Mouse (Mus musculus): Measurements from ENCODE around the gene Smurf1. TPM values are rescaled to one million over a fixed set of nuclear protein-coding genes. Genes with fewer than 3 reads are reported as not detected.
A peak's percentile ranks its signal among the peaks of the same experiment; 100 is the strongest.

Gene Smurf1
- polyA plus RNA-seq, 1 experiment from 2014 or later: 17.2 TPM

DNA sequence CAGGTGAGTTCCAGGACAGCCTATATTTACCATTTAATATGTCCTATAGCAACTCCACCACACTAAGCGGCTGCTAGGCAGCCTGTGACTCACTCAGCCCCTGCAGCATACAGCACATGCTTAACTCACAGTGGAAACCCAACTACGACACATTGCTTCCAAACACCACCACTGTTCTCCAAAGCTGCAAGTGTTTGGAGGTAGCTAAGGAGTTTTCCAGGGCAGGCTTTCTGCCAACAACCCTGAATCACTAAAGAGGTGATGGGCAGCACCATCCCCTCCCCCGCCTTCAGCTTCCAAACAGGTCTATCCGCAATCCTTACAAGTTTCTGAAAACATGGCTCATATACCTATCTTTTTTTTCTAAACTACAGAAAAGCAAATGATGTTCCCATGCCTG is 15.8 kb downstream of the Smurf1 start:
- no peak overlapping the region for H3K27ac ChIP-seq (ENCODE audit: low read depth)
- 84% methylated on average over 4 of the region's 4 CpGs for WGBS
- peaks cover 21% of the 10 kb centered on the region for H3K4me1 ChIP-seq (replicated peaks; ENCODE audit: control insufficient read depth, insufficient read depth, low read length)
- H3K9ac ChIP-seq (ENCODE audit: low read length): no peak overlapping the region
- H3K27me3 ChIP-seq (replicated peaks; ENCODE audit: control insufficient read depth, insufficient read depth, low read length): no peaks in the 10 kb centered on the region
- no peak for ATAC-seq (replicated peaks; ENCODE audit: low FRiP score, low TSS enrichment, low read depth)
- H3K9me3 ChIP-seq (ENCODE audit: control insufficient read depth, low read length): no peaks in the 10 kb centered on the region
- DNase-seq (ENCODE audit: low spot score): no peak
- no peaks in the 10 kb centered on the region for H3K36me3 ChIP-seq (ENCODE audit: control insufficient read depth, insufficient read depth, low read length)
- H3K4me2 ChIP-seq (ENCODE audit: low read length): no peak overlapping the region
- H3K4me3 ChIP-seq (ENCODE audit: low read depth, low read length): no peak overlapping the region

DNA sequence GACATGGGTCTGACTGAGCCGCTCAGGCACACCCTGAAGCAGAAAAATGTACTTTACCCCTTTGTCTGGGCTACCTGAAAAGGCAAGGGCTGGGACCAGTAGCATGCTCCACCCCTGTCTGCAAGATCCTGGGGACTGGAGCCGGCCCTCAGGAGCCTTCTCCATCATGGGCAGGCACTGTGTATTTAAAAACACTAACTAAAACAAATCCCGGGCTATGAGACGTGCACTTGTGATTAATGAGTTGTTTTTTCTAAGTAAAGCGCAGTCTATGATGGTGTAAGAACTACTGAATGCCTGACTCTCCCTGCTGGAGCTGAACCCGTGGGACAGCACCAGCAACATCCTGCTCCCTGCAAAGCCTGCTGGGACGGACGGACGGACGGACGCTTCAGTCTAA is 17.2 kb downstream of the Smurf1 start:
- H3K4me2 ChIP-seq (ENCODE audit: low read length): 0 out of 2 replicates have a peak overlapping the region, but pooled peaks have one; percentile 3
- WGBS: 29% methylated on average over 11 of the region's 11 CpGs

DNA sequence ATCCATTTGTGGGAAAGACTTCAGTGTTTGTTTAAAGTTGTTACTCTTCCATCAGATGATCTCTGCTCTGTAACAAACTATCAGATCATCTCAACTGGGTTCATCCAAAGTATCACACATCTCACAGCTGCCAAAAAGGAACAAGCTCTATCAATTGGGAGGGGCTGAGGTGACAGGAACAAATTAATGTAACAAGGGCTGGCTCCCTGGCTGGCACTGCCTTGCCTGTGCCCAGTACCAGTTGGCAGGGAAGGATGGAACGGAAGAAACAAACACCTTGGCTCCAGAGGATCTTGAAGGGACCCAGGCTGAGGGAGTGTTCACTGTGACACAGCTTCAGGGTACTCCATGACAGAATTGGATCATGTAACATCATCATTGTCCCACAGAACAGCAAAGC is 17.6 kb downstream of the Smurf1 start:
- ATAC-seq (replicated peaks; ENCODE audit: low FRiP score, low TSS enrichment, low read depth) (peak; percentile 44), DNase-seq (ENCODE audit: low spot score) (no peak)
- H3K9ac ChIP-seq (ENCODE audit: low read length): no peak overlapping the region
- H3K4me1 ChIP-seq (replicated peaks; ENCODE audit: control insufficient read depth, insufficient read depth, low read length): peaks cover 18% of the 10 kb centered on the region
- H3K36me3 ChIP-seq (ENCODE audit: control insufficient read depth, insufficient read depth, low read length): no peaks in the 10 kb centered on the region
- no peak overlapping the region for H3K27ac ChIP-seq (ENCODE audit: low read depth)
- H3K4me3 ChIP-seq (ENCODE audit: low read depth, low read length): no peak overlapping the region
- WGBS: 74% methylated on average over 1 of the region's 1 CpGs
- H3K9me3 ChIP-seq (ENCODE audit: control insufficient read depth, low read length): no peaks in the 10 kb centered on the region
- H3K27me3 ChIP-seq (replicated peaks; ENCODE audit: control insufficient read depth, insufficient read depth, low read length): no peaks in the 10 kb centered on the region
- H3K4me2 ChIP-seq (ENCODE audit: low read length): no peak overlapping the region

More for the DNA sequence above, 17.2 kb downstream of the Smurf1 start:
- peaks cover 17% of the 10 kb centered on the region for H3K4me1 ChIP-seq (replicated peaks; ENCODE audit: control insufficient read depth, insufficient read depth, low read length)
- no peaks in the 10 kb centered on the region for H3K27me3 ChIP-seq (replicated peaks; ENCODE audit: control insufficient read depth, insufficient read depth, low read length)
- H3K36me3 ChIP-seq (ENCODE audit: control insufficient read depth, insufficient read depth, low read length): no peaks in the 10 kb centered on the region
- H3K9ac ChIP-seq (ENCODE audit: low read length): no peak overlapping the region
- ATAC-seq (replicated peaks; ENCODE audit: low FRiP score, low TSS enrichment, low read depth) (peak; percentile 68), DNase-seq (ENCODE audit: low spot score) (peak; percentile 60)
- no peaks in the 10 kb centered on the region for H3K9me3 ChIP-seq (ENCODE audit: control insufficient read depth, low read length)
- H3K27ac ChIP-seq (ENCODE audit: low read depth): no peak overlapping the region
- H3K4me3 ChIP-seq (ENCODE audit: low read depth, low read length): no peak overlapping the region

DNA sequence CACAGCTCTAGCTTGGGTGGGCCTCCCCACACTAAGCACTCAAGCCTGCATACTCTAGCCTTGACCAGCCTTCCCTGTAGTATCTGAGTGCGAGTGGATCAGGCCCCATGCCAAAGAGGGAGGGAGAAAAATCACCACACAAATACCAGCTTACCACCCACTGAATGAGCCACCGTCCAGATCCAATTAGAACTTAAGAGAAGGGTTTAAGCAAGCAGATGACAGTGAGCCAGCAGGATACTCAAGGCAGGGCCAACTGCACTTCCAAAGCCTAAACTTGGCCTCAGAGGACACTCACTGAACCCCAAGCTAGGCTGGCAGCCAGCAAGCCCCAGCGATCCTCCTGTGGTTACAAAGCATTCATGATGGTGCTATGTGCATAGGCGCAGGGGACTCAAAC is 19.6 kb downstream of the Smurf1 start:
- H3K27me3 ChIP-seq (replicated peaks; ENCODE audit: control insufficient read depth, insufficient read depth, low read length): no peaks in the 10 kb centered on the region
- no peak overlapping the region for H3K4me2 ChIP-seq (ENCODE audit: low read length)
- WGBS: 87% methylated on average over 4 of the region's 4 CpGs
- H3K36me3 ChIP-seq (ENCODE audit: control insufficient read depth, insufficient read depth, low read length): no peaks in the 10 kb centered on the region
- H3K4me3 ChIP-seq (ENCODE audit: low read depth, low read length): no peak overlapping the region
- no peak for DNase-seq (ENCODE audit: low spot score)
- ATAC-seq (replicated peaks; ENCODE audit: low FRiP score, low TSS enrichment, low read depth): no peak
- no peaks in the 10 kb centered on the region for H3K9me3 ChIP-seq (ENCODE audit: control insufficient read depth, low read length)
- H3K27ac ChIP-seq (ENCODE audit: low read depth): no peak overlapping the region
- no peak overlapping the region for H3K9ac ChIP-seq (ENCODE audit: low read length)
- H3K4me1 ChIP-seq (replicated peaks; ENCODE audit: control insufficient read depth, insufficient read depth, low read length): peaks cover 18% of the 10 kb centered on the region

DNA sequence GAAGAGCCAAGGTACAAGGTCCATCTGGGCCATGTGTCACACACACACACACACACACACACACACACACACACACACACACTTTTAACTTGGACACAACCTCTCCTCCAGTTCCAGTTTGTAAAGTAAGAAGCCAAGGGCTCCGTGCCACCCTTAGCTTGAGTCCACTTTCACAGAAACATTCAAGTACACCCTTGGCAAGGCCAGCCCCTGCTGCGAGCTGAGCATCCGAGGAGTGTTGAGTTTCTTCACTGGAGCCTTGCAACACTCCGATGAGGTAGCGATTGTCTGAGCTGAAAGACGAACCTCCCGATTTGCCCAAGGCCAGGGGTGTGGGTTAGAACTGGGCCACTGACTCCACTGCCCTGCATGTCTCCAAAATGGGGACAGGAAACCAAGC is 20.7 kb downstream of the Smurf1 start:
- ATAC-seq (replicated peaks; ENCODE audit: low FRiP score, low TSS enrichment, low read depth): no peak
- no peak overlapping the region for H3K4me2 ChIP-seq (ENCODE audit: low read length)

DNA sequence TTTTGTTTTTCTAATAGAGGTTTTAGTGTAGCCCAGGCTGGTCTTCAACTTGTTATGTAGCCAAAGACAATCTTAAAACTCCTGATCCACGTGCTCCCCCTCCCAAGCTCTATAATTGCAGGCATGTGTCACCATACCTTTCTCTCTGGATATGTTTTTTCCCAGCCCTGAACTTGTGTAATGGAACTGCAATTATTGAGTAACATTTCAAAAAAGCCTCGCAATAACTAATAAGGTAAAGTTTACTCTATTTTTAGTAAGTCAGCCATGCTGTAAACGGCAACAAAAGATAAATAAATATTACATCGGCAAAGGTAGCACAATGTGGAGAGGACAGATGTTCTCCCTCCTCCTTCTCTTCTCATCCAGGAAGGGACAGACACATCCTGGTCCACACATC is 21.3 kb downstream of the Smurf1 start:
- WGBS: 75% methylated on average over 4 of the region's 4 CpGs
- Histone ChIP-seq H3K36me3 (ENCODE audit: control insufficient read depth, insufficient read depth, low read length) (no peaks in the 10 kb centered on the region), H3K9me3 (ENCODE audit: control insufficient read depth, low read length) (no peaks in the 10 kb centered on the region), H3K27ac (ENCODE audit: low read depth) (no peak overlapping the region), H3K4me3 (ENCODE audit: low read depth, low read length) (no peak overlapping the region), H3K4me2 (ENCODE audit: low read length) (no peak overlapping the region), H3K9ac (ENCODE audit: low read length) (no peak overlapping the region), H3K27me3 (replicated peaks; ENCODE audit: control insufficient read depth, insufficient read depth, low read length) (no peaks in the 10 kb centered on the region), H3K4me1 (replicated peaks; ENCODE audit: control insufficient read depth, insufficient read depth, low read length) (peaks cover 18% of the 10 kb centered on the region)
- ATAC-seq (replicated peaks; ENCODE audit: low FRiP score, low TSS enrichment, low read depth) (no peak), DNase-seq (ENCODE audit: low spot score) (no peak)

More for the DNA sequence above, 20.7 kb downstream of the Smurf1 start:
- DNase-seq (ENCODE audit: low spot score): no peak
- Histone ChIP-seq H3K9me3 (ENCODE audit: control insufficient read depth, low read length) (no peaks in the 10 kb centered on the region), H3K27me3 (replicated peaks; ENCODE audit: control insufficient read depth, insufficient read depth, low read length) (no peaks in the 10 kb centered on the region), H3K4me3 (ENCODE audit: low read depth, low read length) (no peak overlapping the region), H3K4me1 (replicated peaks; ENCODE audit: control insufficient read depth, insufficient read depth, low read length) (peaks cover 18% of the 10 kb centered on the region), H3K9ac (ENCODE audit: low read length) (no peak overlapping the region), H3K36me3 (ENCODE audit: control insufficient read depth, insufficient read depth, low read length) (no peaks in the 10 kb centered on the region), H3K27ac (ENCODE audit: low read depth) (no peak overlapping the region)
- WGBS: 86% methylated on average over 7 of the region's 7 CpGs

DNA sequence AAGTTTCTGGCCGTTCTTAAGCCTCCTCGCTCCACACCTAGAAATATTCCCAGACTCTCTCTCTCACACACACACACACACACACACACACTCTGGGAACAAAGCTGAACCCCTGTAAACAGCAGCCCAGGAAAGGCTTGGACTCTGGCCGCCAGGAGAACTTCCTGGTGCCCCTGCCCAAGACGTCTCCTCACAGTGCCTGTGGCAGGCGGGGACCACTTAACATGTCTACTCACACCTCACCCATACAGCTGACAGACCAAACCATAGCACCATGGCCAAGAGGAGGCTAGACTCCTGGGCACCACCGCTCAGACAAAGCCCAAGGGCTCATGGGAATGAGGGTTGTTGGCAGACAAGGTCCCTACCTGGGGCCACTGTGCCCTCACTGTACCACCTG is 22.3 kb downstream of the Smurf1 start:
- Histone ChIP-seq H3K9me3 (ENCODE audit: control insufficient read depth, low read length) (no peaks in the 10 kb centered on the region), H3K9ac (ENCODE audit: low read length) (no peak overlapping the region), H3K36me3 (ENCODE audit: control insufficient read depth, insufficient read depth, low read length) (no peaks in the 10 kb centered on the region), H3K4me2 (ENCODE audit: low read length) (no peak overlapping the region), H3K4me3 (ENCODE audit: low read depth, low read length) (no peak overlapping the region), H3K27me3 (replicated peaks; ENCODE audit: control insufficient read depth, insufficient read depth, low read length) (no peaks in the 10 kb centered on the region), H3K4me1 (replicated peaks; ENCODE audit: control insufficient read depth, insufficient read depth, low read length) (peaks cover 8% of the 10 kb centered on the region; the same call in 1 of the 2 replicates), H3K27ac (ENCODE audit: low read depth) (no peak overlapping the region)
- ATAC-seq (replicated peaks; ENCODE audit: low FRiP score, low TSS enrichment, low read depth): no peak
- no peak for DNase-seq (ENCODE audit: low spot score)
- WGBS: 83% methylated on average over 6 of the region's 6 CpGs

DNA sequence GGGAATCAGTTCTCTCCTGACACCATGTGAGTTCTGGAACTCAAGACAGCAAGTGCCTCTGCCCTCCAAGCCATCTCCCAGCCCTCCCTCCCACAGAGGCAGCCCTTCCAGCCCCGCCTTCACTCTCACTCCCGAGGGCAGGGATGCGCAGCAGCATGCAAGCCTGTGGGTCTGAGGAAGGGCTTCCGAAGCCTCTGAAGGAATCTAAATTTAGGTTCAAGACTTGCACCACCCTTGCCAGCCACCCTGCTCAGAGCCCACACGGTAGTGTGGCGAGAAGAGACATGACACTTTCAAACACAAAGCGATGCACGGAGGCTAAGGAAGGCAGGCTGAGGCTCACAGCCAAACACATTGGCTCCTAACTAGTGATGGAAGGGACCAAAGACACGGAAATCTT is 23.2 kb downstream of the Smurf1 start:
- ATAC-seq (replicated peaks; ENCODE audit: low FRiP score, low TSS enrichment, low read depth) (no peak), DNase-seq (ENCODE audit: low spot score) (no peak)
- H3K27me3 ChIP-seq (replicated peaks; ENCODE audit: control insufficient read depth, insufficient read depth, low read length): no peaks in the 10 kb centered on the region
- H3K27ac ChIP-seq (ENCODE audit: low read depth): no peak overlapping the region
- peaks cover 2% of the 10 kb centered on the region; the same call in 1 of the 2 replicates for H3K4me1 ChIP-seq (replicated peaks; ENCODE audit: control insufficient read depth, insufficient read depth, low read length)
- no peak overlapping the region for H3K4me3 ChIP-seq (ENCODE audit: low read depth, low read length)
- no peaks in the 10 kb centered on the region for H3K9me3 ChIP-seq (ENCODE audit: control insufficient read depth, low read length)
- H3K9ac ChIP-seq (ENCODE audit: low read length): no peak overlapping the region
- 78% methylated on average over 9 of the region's 9 CpGs for WGBS
- H3K36me3 ChIP-seq (ENCODE audit: control insufficient read depth, insufficient read depth, low read length): no peaks in the 10 kb centered on the region
- no peak overlapping the region for H3K4me2 ChIP-seq (ENCODE audit: low read length)

DNA sequence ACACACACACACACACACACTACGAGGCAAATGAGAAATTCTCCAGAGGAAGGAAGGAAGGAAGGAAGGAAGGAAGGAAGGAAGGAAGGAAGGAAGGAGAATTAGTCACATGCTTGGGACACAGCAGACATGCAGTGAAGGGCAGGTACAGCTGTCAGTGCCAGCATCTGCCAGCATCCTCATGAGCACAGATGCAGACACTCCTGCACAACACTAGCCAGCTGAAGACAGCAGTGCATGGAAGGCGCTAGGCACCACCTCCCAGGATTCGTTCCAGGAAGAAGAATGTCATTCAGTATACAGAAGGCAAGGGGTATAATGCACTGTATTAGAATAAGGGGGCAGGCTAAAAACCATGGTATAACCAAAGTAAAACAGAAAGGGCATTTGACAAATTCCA is 24.7 kb downstream of the Smurf1 start:
- DNase-seq (ENCODE audit: low spot score) (no peak), ATAC-seq (replicated peaks; ENCODE audit: low FRiP score, low TSS enrichment, low read depth) (no peak)
- WGBS: 59% methylated on average over 3 of the region's 3 CpGs
- Histone ChIP-seq H3K4me3 (ENCODE audit: low read depth, low read length) (no peak overlapping the region), H3K36me3 (ENCODE audit: control insufficient read depth, insufficient read depth, low read length) (no peaks in the 10 kb centered on the region), H3K27me3 (replicated peaks; ENCODE audit: control insufficient read depth, insufficient read depth, low read length) (no peaks in the 10 kb centered on the region), H3K4me1 (replicated peaks; ENCODE audit: control insufficient read depth, insufficient read depth, low read length) (peaks cover 2% of the 10 kb centered on the region; the same call in 1 of the 2 replicates), H3K4me2 (ENCODE audit: low read length) (no peak overlapping the region), H3K27ac (ENCODE audit: low read depth) (no peak overlapping the region), H3K9ac (ENCODE audit: low read length) (no peak overlapping the region), H3K9me3 (ENCODE audit: control insufficient read depth, low read length) (no peaks in the 10 kb centered on the region)
